ENCODE assay signal across 1 mouse cellular context in the genomic region with DNA sequence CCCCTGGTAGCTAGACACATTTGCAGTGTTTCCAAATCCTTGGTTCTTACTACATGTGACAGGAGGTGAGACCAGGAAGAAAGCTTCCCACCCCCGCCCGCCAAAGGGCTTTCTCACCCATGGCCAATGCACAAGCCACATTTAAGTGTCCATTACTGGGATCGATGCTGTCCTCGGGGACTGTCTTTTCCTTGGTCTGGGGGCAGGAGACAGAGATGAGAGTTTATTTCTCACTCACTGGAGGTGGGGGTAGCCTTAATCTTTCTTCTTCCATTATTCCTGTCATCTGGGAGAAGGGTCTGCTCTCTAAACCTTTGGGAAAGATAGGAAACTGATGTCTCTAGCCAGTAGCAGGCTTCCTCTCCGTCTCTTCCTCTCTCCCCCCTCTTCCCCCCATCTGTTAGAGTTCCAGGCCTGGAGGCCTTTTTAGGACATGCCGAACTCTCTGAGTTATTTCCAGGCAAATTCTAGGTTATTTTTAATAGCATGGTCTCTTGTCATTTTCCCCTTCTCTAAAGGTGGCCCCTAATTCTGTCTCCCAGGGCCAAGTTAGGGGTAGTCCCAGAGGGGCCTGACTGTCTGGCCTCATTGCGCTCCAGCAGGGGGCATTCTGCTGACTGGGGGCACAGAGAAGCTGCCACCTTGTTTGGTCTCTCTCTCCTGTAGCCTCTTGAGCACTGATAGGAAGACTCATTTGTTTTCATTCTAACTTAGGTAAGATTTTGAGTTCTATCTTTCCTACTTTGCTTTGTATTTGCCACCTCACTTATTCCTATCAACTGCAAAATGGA.
TF ChIP-seq lines count a peak whose summit lies in the region.

No protein-coding gene starts in this region.

TF ChIP-seq in myocyte, 11 proteins besides CTCF, POLR2A, EP300 and RAD21 (continued from another document):
- no peak for TF ChIP-seq CEBPB (IDR thresholded peaks at IDR 0.05; ENCODE audit: insufficient read depth, poor library complexity, severe bottlenecking)
TF ChIP-seq in myocyte: peak in this region for 0.
